Mouse (Mus musculus) adrenal gland, adult 18-20 months (tissue): ENCODE data around the gene Kin. TPM values are rescaled to one million over a fixed set of nuclear protein-coding genes. Genes with fewer than 3 reads are reported as not detected.

ENCODE experiments used
- DNase-seq, 2 experiments: peaks; one replicate each; pipeline ENCODE4 v3.0.0; 2021 to 2022; ENCODE audit warnings: low spot score in 2 of 2
- total RNA-seq, 2 experiments: library from RNA; stranded (reverse); gene quantifications; 1 replicate in 1 of 2; 2 replicates in 1 of 2; pipeline ENCODE4 v1.2.3; 2021

The Kin gene
- total RNA-seq, 2 experiments from 2014 or later = 14.8 to 19.3 TPM

DNA sequence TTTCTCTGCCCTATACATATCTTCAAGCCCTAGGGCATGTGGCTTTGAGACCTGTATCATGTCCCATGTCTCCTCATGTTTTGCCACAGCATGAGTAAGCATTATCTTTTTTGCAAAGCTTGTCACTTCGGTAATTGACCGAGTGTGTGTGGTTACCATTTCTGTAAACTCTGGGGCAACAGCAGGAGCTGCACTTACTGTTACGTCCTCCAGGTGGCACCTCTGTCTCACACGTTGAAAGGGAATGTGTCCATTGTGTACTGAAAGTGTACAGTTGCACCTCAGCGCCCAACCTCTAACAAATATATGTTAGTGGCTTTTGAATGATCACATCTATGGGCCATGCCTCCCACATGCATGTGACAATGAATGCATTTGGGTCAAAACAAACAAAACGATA, 20.8 kb downstream of the Kin start:
- DNase-seq = peak; percentile 32 to 39

DNA sequence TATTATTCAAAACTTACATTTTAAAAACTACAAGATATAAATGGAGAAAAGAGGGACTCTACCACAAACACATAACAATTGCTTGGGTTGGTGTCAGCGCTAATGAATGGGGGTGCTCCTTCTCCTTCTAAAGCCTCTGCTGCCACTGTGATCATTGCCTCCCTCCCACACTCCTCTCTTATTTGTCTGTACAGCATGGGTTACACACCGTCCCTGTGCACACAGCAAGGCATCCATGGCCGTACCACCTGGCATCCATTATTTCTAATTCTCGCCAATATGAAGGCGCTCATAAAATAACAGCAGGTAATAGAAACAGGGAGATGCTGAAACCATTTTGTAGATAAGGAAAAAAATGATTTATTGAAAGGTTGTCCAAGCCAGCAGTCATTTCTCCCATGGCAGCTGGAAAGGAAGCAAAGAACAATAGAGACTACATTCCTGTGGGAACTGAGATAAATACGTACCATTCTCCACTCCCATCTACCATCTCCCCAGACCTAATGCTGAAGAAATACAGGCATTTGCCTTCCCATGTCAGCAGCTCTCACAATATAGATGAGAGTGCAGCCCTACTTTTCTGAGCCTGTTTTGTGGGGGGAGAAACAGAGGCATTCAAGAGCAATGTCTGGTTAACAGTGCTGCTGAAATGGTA, 28.3 kb downstream of the Kin start:
- DNase-seq = no peak

DNA sequence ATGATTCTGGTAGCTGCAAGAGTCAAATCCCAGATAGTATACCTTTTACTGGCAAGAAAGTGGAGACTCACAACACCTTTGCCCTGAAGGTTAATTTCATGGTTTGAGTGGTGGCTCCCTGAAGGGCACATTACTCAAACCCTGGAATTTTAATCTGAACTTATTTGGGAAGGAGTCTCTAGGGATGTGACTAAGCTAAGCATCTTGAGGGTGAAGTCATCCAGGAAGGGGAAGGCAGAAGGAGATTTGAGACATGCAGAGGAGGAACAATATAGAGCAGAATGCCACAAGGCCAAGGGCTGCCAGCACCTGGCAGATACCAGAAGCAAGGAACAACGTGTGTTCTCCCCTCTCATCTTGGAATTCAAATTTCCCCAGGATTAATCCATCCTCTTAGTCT, 38.4 kb downstream of the Kin start:
- DNase-seq = no peak

DNA sequence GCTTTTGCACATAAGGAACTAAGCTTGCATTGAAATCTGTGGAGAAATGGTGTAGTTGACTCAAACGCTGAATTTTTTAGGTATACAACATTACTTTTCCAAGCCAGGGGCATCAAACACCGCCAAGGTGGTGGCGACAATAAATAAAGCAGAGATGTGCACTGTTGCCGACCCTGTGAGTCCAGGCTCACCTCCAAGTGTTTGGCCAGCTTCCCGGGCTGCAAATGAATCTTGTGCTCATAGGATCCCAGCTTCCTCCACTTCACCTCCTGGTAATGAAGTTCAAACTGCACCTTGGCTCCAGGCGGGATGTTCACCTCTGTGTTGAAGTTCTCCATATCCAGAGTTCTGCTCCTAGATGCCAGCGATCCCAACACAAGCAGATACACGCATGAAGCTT, 38.9 kb downstream of the Kin start:
- DNase-seq = no peak

DNA sequence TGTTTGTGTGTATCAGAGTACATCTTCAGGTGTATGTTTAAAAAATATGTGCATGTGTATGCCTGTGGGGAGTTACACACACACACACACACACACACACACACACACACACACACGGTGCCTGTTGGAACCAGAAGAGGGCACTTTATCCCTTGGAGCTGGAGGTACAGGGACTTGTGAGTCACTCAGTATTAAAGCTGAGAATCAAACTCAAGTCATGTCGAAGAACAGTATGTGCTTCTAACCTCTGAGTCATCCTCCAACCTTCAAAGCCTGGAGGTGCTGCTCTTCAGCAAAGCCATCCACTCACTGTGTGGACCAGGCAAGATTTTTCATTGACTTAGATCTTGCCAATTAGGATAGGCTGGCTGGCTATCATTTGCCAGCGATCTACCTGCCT, 41.4 kb downstream of the Kin start:
- DNase-seq = no peak

DNA sequence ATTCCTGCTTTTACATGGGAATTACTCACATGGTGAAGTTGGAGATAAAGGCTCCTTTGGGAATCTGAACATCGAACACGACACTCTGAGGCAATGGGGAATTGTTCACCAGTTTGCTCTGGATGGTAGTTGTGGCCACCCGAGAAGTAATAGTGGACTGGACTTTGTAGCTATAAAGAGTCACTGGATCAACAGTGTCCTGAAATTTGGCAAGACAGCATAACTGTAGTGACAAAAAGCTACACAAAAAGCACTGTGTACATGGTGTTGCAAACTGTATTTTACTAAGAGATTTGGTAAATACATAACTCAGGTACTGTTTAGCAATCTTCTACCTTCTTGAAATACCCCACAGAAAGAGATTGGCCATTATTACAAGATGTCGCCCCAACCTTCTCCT, 45.7 kb downstream of the Kin start:
- no peak for DNase-seq

DNA sequence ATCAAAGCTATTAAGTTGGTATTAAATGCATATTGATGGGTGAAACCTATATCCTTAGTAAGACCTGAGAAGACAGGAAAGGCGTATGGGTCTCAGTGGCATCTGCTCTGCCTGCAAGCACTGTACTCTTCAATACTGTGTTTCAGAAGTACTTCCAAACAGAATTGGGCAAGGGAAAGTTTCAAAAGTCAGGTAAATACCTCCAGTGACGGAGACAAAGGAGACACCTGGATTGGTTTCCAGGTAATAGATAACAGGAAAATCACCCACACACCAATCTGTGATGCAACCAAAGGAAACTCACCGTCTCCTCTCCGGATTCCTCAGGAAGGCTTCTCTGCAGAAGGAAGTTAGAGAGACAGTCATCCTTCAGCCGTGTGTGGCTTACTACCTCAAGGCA, 47.1 kb downstream of the Kin start:
- no peak for DNase-seq

DNA sequence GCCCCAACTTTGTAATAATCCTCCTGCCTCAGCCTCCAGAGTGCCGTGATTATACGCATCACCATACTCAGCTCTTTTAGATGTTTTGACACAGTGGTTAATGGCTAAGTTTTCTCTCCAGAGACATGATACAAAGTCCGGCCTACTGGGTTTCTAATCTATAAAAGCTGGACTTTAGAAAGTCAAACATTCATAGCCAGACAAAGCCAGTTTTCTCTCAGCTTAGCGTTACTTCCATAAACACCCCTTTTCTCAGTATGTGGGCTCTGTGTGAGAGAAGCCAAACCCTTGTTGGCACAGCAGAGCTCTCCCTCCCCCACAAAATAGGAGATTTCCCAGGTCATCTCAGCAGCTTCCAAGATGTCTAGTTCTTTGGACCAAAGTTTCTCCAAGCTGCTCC, 48.2 kb downstream of the Kin start:
- no peak for DNase-seq

DNA sequence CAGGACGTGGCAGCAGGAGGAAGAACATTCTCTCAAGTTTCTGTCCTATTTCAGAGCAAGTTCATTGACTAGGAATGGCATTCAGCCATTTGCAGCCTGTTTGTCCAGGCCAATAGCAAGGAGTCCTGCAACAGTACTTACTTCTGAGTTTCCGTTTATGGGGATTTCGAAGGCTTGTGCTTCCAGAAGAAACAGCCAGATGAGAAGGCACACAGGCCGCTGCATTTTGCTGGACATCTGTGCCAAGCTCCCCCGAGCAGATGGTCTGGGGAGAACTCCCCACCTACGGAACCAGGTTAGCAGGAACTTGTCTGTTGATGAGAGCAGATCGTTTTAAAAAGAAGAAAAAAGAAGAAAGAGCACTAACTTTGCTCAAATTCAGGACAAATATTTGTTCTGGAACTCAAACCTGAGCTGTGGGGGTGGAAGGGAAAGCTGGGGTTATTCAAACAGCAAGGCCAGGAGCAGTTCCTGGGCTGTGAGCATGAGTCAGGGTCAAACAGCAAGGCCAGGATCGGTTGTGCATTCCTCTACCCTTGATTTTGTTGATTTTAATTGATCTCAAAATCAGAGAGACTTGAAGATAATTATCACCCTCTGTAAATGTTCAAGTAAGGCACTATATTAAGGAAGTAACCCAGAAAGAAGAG, 50.1 kb downstream of the Kin start:
- no peak for DNase-seq

DNA sequence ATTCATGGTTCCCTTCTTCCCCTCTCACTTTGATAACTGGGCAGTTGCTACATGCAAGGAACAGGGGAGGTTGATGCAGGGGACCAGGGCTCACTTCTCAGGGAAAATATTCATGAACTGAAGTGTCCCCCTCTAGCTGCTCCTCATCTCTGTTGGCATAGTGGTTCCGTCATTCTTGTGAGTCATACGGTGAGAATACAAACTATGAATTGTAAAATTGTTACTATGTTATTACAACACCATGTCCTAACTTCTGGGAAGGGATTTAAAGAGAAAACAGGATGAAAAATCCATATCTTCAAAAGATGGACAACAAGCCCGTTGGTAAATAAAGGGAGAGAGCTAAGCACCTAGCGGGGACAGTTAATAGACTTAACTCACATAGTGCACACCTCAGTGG, 50.9 kb downstream of the Kin start, which contains the start of gene Itih2:
Itih2 (minus strand) TSS at position 101 of the 400 bp plus-strand sequence.
- no peak for DNase-seq

DNA sequence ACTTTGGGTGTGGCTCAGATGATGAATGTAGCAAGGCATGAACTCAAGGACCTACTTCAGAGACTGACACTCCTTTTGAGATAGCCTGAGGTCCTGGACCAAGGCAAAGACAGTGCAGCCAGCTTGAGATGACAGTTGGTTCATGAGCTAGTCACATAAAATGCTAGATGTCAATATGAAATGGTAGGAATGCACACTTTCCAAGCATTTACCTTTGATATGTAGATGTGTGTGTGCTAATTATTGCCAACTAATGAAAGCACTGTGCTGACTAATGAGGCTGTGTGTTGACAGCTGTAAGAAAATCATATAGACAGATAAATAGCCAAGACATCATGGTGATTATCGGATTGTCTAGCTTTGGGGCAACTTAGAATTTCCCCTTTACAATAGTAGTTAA, 51.7 kb downstream of the Kin start:
- DNase-seq = no peak

DNA sequence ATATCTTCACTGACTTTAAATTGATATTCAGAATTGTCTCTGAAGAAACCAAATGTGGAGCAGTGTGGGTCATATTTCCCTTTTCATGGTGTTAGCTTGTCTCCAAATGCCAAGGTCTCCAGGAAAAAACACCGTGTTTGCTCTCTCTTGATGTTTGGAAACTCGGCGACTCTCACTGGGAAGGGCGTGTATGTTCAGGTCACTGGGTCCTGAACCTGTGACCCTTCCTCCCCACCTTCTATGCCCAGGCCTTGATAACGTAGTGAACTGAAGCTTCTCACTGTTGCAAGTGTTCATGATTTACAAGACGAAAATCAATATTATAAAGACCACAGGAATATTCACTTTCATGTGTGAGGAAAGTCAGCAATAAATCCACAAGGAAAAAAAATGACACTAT, 53.5 kb downstream of the Kin start:
- DNase-seq = no peak

DNA sequence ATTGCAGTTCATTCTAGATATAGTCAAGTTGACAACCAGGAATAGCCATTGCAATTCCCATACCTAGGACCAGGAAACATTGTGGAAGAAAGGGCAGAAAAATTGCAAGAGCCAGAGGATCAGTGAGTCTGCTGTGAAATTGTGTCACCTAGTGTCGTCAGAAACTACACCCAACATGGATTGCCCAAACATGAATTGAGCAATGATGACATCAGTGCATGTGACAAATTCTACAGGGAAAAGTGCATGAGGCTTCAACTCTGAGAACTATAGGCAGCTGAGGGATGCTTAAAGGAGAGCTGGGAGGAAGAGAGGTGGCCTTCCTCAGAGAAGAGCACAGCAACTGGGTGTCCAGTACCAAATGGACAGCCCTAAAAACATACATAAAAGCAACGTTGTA, 56.9 kb downstream of the Kin start:
- no peak for DNase-seq

DNA sequence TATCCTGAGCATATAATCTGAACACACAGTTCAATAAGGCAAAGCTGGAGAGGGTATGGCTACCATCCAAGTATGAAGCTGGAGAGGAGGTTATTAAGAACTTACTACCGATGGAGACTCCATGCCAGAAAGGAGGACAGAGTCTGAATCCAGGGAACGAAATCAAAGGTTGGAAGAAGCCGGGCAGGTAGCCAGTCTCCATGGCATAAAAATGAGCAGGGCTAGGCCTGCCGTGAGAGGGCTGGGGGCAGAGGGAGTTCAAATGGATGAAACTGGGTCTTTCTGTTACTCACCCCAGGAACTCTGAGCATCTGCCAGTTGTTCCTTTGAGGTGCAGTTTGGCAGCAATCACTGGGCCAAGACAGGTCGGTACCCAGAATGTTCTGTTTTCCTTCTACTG, 60.1 kb downstream of the Kin start:
- no peak for DNase-seq

Other genes starting within 250 kb of the Kin start
- 1 to 10 TPM; 1.1 to 1.4 TPM for gene 4930412O13Rik, start 199.3 kb upstream of the Kin start, total RNA-seq
- not detected for gene 9230102O04Rik, start 191.1 kb upstream of the Kin start, total RNA-seq
- gene Gata3, start 190.6 kb upstream of the Kin start, total RNA-seq = 10 to 100 TPM; 11.7 to 14.2 TPM
- 10 to 100 TPM; 10.8 TPM for gene Taf3, start 32.0 kb upstream of the Kin start, total RNA-seq
- gene Atp5c1, start 83 bp upstream of the Kin start, total RNA-seq = 100 to 1,000 TPM; 387 to 397 TPM
- gene Itih2, start 50.8 kb downstream of the Kin start, total RNA-seq = 1 to 10 TPM; 7.5 to 8.9 TPM
- gene Itih5, start 73.0 kb downstream of the Kin start, total RNA-seq = 10 to 100 TPM; 29.6 to 55.8 TPM